Mouse (Mus musculus): ENCODE data around the gene Pdia6.

Gene Pdia6

DNA sequence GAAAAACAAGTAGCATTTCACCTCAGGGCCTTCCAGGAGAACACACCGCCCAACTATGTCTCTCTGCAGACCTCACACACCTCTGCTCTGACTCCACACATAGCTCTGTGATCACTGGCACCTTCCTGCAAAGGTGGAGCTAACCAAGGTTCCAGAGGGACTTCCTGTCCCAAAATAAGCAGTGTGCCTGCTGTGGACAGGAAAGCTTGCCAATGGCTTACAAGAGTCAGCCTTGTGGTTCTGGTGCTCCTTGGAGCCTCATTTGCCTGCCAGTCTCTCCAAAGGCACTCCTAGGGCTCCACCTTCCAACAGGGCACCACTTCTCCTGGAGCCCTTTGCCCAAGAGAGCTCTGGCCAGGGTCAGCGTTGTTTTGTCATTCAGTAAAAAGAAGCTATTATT is 1.5 kb upstream of the Pdia6 start:
- DNase-seq (ENCODE audit: low spot score), result no peak

DNA sequence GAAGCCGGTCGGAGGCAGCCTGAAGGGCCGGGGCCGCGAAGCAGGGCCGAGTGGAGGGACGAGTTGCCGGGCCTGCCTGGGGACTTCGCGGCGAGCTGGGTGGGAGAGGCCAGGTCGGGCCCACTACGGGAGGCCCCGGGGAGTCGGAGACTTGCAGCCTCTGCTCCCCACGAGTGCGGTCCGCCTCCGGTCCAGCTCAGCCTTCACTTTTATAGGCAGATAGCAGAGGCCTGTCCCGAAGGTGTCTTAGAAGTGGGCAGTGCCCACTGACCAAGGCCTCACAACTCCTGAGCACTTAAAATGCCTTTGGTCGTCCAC is 287 bp downstream of the Pdia6 start:
- DNase-seq (ENCODE audit: low spot score), result no peak

DNA sequence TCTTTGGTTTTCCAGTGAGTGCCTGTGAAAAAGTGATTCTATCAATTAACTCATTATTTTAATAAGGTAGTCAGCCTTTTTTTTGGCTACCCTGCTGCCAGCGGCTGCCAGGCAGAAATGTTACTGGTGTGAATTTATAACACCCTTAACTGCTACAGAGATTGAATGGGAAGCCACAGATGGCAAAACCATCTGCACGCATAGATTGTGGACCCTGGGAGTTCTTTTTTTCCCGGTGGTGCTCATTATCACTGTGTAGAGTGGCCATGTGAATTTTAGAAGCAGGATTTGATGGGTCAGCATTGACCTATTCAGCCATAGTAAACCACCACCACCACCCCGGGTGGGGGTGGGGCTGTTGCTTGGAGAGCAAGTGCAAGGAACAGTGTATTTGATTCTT is 971 bp downstream of the Pdia6 start:
- peak; percentile 77 for DNase-seq (ENCODE audit: low spot score)

- DNase-seq (ENCODE audit: low spot score), result no peak
These were observed 4.9 kb downstream of the Pdia6 start for GRCm38 (mm10) chr12:17271272-17271671.

DNA sequence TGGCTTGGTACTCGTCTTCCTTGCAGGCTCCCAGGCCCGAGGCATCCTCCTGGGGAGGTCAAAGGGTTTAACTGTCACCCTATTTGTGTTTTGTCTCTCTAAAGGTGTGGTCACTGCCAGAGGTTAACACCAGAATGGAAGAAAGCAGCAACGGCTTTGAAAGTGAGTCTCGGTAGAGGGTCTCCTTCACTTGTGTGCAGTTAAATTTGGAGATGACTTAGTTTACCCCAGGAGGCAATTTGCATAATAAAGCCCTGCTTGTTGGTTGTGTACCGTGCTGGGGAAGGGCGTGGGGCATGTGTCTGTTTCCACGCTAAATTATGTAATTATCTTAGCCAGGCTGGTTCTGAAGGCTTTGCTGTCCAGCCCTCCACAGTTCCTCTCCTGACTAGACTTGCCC is 7.5 kb downstream of the Pdia6 start:
- no peak for DNase-seq (ENCODE audit: low spot score)

- DNase-seq (ENCODE audit: low spot score), result no peak
These were observed 22.2 kb downstream of the Pdia6 start for GRCm38 (mm10) chr12:17288496-17288895.

GRCm38 (mm10) chr12:17289060-17289459 is 22.7 kb downstream of the Pdia6 start:
- no peak for DNase-seq (ENCODE audit: low spot score)

GRCm38 (mm10) chr12:17289913-17290312 is 23.6 kb downstream of the Pdia6 start:
- DNase-seq (ENCODE audit: low spot score), result no peak

GRCm38 (mm10) chr12:17290569-17290968 is 24.2 kb downstream of the Pdia6 start:
- no peak for DNase-seq (ENCODE audit: low spot score)

DNA sequence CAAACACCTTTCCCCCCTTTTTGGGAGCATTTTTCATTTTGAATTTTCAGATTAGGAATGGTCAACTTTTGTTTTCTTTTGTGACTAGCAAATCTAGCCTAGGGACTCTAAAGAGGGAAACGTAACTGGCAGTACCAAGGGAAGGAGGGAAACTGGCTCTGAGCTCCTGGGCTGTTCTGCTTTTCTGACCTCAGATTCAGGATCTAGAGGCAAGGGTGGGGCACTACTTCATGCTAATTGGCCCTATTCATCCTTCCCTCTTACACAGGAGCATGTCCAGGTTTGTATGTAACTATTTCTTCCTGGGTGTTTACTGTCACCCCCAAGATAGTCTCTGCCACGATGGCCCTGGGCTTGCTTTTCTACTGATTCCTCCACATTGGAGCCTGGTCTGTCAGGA is 30.6 kb downstream of the Pdia6 start:
- no peak for DNase-seq (ENCODE audit: low spot score)

- no peak for DNase-seq (ENCODE audit: low spot score)
These were observed 33.6 kb downstream of the Pdia6 start for GRCm38 (mm10) chr12:17299902-17300301.

DNA sequence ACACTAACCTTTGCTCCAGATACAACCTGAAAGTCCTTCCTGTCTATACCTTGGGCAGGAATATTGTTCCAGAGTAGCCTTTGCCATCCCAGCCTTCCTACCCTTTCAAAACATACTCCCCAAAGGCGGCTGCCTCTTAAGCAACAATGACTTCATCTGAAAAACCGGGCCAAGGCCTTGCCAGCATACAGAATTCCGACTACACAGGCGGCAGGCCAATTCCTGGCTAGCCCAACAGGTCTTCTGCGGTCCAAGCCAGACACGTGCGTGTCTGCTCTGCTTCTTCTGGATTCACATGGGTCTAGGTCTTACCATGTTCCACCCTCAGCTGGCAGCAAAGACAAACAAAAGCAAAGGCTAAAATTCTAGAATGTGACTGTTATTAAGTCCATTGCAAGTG is 39.1 kb downstream of the Pdia6 start:
- no peak for DNase-seq (ENCODE audit: low spot score)

- no peak for DNase-seq (ENCODE audit: low spot score)
These were observed 41.9 kb downstream of the Pdia6 start for GRCm38 (mm10) chr12:17308246-17308645.

DNA sequence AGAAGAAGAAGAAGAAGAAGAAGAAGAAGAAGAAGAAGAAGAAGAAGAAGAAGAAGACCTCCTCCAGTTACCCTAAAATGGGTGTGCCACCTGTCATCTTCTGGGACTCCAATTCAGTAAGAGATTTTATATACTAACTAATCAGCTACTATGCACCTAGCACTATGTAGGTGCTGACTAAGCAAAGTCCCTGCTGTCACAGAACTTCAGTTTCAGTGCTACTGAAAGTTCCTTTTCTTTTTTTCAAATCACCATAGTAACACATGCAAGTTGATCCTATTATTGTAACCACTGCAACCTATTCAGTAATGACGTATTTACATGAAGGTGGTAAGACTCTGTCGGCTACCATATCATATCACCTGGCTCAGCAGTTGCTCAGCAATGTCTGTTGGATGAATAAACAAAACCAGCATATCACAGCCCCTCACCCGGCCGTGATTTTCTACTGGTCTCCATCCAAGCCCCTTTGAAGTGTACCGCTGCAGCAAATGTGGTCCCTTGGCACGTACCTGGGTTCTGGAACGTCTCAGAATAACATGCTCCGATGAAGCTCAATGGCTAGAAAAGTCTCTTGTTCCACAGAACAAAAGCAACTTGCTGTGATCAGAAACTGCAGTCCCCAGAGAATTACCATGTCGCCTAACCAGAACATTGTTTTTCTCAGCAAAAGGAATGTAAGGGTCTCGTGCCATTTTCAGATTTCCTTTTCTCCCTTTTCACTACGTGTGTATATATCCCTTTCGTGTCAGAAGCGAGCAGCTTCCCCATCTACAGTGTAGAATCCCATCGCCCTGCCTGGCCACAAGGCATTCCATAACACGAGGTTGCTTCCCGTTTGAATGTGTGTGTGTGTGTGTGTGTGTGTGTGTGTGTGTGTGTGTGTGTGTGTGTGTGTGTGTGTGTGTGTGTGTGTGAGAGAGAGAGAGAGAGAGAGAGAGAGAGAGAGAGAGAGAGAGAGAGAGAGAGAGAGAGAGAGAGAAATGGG is 44.8 kb downstream of the Pdia6 start:
- DNase-seq (ENCODE audit: low spot score), result no peak

DNA sequence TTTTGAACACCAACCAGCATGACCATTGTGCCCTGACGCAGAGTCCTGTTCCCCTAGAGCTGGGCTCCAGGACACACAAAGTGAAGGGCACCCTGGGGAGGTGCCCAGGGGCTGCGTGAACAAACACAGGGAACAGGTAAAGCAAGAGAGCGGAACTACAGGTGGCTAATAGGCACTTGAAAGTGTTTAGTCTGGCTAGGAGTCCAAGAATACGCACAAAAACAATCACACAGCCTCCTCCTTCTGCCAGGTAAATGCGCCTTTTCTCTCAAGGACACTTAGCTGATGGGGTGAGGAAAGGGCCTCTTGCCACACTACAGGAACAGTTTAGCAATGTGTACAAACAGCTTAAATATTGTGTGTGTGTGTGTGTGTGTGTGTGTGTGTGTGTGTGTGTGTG is 49.8 kb downstream of the Pdia6 start:
- no peak for DNase-seq (ENCODE audit: low spot score)

DNA sequence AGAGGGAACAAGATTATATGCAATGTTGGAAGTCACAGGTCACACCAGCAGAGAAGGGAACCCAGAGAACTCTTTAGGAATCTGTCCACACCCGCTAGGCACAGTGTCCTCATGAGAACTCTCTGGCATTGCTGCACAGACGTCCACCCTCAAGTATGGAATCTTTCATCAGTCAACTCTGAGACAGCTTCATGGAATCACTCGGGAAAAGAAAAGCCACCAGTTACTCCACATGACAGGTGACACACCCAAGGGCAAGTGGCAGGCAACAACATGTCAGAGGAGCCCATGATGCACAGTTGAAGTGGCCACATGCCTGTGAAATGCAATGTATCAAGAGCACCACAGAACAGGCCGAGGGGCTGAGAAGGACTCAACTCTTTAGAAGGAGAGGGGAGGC is 51.6 kb downstream of the Pdia6 start:
- DNase-seq (ENCODE audit: low spot score), result no peak

- no peak for DNase-seq (ENCODE audit: low spot score)
These were observed 52.1 kb downstream of the Pdia6 start for GRCm38 (mm10) chr12:17318453-17318852.

GRCm38 (mm10) chr12:17324549-17325470 is 58.5 kb downstream of the Pdia6 start:
- DNase-seq (ENCODE audit: low spot score), result no peak

DNA sequence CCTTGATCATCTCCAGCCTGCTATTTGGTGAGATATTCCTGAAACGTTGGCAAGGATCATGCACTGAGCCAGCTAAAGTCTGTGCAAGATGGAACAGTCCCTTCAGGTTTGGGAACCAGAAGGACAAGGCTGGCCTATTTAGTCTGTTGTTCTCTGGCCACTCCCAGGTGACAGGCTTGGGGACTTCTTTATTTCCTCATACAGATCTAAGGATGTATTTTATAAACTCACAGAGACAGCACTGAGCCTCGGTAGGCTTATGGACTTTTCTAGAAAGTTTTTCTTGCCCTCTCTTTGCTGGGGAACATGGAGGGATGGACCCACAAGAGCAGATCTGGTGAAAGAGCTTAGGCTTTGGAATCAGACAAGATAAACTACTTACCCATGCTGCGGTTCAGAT is 62.9 kb downstream of the Pdia6 start, which contains the start of gene Atp6v1c2:
TSS of gene Atp6v1c2 (minus strand) at position 101 of the 400 bp plus-strand sequence.
- DNase-seq (ENCODE audit: low spot score), result no peak

- DNase-seq (ENCODE audit: low spot score), result no peak
These were observed 67.1 kb downstream of the Pdia6 start for GRCm38 (mm10) chr12:17333459-17333858.

All from layer of hippocampus, adult 11-12 months (tissue).